Mouse (Mus musculus) liver, adult 2 months (tissue): ENCODE data around the gene Gm28305. TPM values are rescaled to one million over a fixed set of nuclear protein-coding genes. Genes with fewer than 3 reads are reported as not detected.

ENCODE experiments used
- DNase-seq: peaks from one replicate; pipeline ENCODE4 v3.0.0-alpha.2; 2011; ENCODE audit warnings: low read depth, low spot score; ENCODE audit errors: extremely low read depth
- H3K27ac ChIP-seq: fragments of 200-500 bp; replicated peaks from 2 replicates; pipeline ENCODE4 v1.5.1; 2012; ENCODE audit warnings: low read depth, mild to moderate bottlenecking, control low read depth, inconsistent platforms, low read length; ENCODE audit not compliant: insufficient read depth
- H3K27me3 ChIP-seq: fragments of 200-500 bp; 2 replicates; pipeline ENCODE4 v1.6.1; 2012; ENCODE audit warnings: mild to moderate bottlenecking, moderate library complexity, low read length, inconsistent platforms; ENCODE audit not compliant: control insufficient read depth, insufficient read depth
- H3K36me3 ChIP-seq: fragments of 200-500 bp; 2 replicates; pipeline ENCODE4 v1.6.1; 2012; ENCODE audit warnings: low read length, inconsistent platforms; ENCODE audit not compliant: control insufficient read depth, insufficient read depth
- H3K4me1 ChIP-seq: fragments of 200-500 bp; 2 replicates; pipeline ENCODE4 v1.6.1; 2011; ENCODE audit warnings: low read length; ENCODE audit not compliant: control insufficient read depth, insufficient read depth
- H3K4me3 ChIP-seq: fragments of 200-500 bp; 2 replicates; pipeline ENCODE4 v1.5.1; 2011; ENCODE audit warnings: low read depth, mild to moderate bottlenecking, control low read depth, low read length, moderate library complexity; ENCODE audit not compliant: insufficient read depth
- H3K79me2 ChIP-seq: fragments of 200-500 bp; 2 replicates; pipeline ENCODE4 v1.6.1; 2012; ENCODE audit warnings: inconsistent platforms, mild to moderate bottlenecking, low read length, moderate library complexity; ENCODE audit not compliant: control insufficient read depth, insufficient read depth
- H3K9ac ChIP-seq: fragments of 200-500 bp; 2 replicates; pipeline ENCODE4 v1.6.1; 2012; ENCODE audit warnings: low read depth, mild to moderate bottlenecking, control low read depth, inconsistent platforms, low read length
- CTCF ChIP-seq: fragments of 200-500 bp; IDR thresholded peaks from 2 replicates; pipeline ENCODE4 v1.5.1; 2011; ENCODE audit warnings: low read depth, low read length, control low read depth
- POLR2A ChIP-seq: fragments of 200-500 bp; IDR thresholded peaks from 2 replicates; pipeline ENCODE4 v1.6.1; 2011; ENCODE audit warnings: low read length, control low read depth; ENCODE audit not compliant: insufficient read depth; ENCODE audit errors: extremely low read depth
- WGBS: fragments of 180-500 bp; shearing (Covaris S2); methylation state at CpG from one replicate; pipeline ENCODE4 v1.1.7; 2018; 5-methylcytosine and 5-hydroxymethylcytosine counted together
- polyA plus RNA-seq: library from polyadenylated mRNA; depleted of rRNA; stranded (reverse); fragments of >200 nt; gene quantifications from 2 replicates; pipeline ENCODE4 v1.2.3, GENCODE M21; 2012
- total RNA-seq: library from RNA; depleted of rRNA; stranded (reverse); fragments of >200 nt; gene quantifications from 2 replicates; pipeline ENCODE4 v1.2.3, GENCODE M21; 2014

The Gm28305 gene
- total and polyA plus RNA-seq, 2 experiments = not detected

DNA sequence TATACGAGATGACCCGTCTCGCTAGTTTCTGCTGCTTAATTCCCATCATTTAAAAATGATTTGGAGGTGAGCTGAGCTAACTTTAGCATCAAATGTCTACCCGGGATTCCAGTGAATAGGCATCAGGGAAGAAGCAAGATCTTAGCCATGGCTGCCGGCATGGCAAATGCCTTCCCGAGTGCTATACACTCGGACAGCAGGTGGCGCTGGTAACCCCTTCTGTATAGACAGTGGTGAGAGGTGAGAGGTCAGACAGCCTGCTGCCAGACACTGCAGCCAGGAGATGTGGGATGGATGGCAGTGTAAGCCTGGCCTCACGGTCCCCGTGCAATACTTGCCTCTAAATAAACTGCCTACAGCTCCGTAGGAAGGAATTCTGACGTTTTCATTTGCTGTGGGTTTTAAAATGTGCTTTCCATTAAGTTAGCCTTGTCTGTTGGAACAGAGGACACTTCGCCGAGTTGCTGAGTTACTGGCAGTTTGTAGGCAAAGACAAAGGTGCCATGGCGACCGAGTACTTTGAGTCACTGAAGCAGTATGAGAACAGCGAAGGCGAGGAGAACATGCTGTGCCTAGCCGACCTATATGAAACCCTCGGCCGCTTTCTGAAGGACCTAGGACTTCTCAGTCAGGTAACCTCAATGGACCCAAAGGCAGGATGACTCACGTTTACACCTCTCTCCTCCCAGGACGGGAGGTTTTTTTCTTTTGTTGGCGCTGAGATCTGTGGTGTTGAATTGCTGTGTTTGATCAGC, 5.0 kb upstream of the Gm28305 start:
- H3K27ac ChIP-seq = no peak overlapping the region
- TF ChIP-seq CTCF (peak; percentile 95), POLR2A (no peak)
- WGBS = 43% methylated on average over 24 of the region's 24 CpGs
- H3K36me3 ChIP-seq = peaks cover 27% of the 10 kb centered on the region
- no peaks in the 10 kb centered on the region for H3K79me2 ChIP-seq
- no peak overlapping the region for H3K9ac ChIP-seq
- no peaks in the 10 kb centered on the region for H3K4me1 ChIP-seq
- H3K27me3 ChIP-seq = no peaks in the 10 kb centered on the region
- peak; percentile 76 for DNase-seq
- no peak overlapping the region for H3K4me3 ChIP-seq

DNA sequence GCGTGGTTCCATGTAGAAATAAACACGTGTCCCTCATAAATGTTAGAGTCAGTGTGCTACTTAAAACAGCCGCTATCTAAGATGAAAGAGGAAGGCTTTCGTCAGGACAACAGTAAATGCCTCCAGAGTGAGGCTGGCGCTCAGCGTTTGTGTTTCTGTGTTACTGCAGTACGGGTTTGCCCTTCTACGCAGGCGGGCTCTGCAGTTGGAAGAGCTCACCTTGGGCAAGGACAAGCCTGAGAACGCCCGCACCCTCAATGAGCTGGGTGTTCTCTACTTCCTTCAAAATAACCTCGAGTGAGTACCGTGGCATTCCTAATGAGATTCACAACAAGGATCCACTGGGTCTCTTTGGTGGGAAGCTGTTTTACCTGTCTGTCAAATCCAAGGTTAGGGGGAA, 2.2 kb upstream of the Gm28305 start:
- H3K27ac ChIP-seq = no peak overlapping the region
- 92% methylated on average over 13 of the region's 13 CpGs for WGBS
- H3K4me1 ChIP-seq = peaks cover 4% of the 10 kb centered on the region; the same call in 1 of the 2 replicates
- H3K9ac ChIP-seq = no peak overlapping the region
- no peak for DNase-seq
- H3K36me3 ChIP-seq = peaks cover 25% of the 10 kb centered on the region
- no peaks in the 10 kb centered on the region for H3K27me3 ChIP-seq
- TF ChIP-seq POLR2A = no peak
- TF ChIP-seq CTCF = no peak
- no peaks in the 10 kb centered on the region for H3K79me2 ChIP-seq
- H3K4me3 ChIP-seq = no peak overlapping the region

DNA sequence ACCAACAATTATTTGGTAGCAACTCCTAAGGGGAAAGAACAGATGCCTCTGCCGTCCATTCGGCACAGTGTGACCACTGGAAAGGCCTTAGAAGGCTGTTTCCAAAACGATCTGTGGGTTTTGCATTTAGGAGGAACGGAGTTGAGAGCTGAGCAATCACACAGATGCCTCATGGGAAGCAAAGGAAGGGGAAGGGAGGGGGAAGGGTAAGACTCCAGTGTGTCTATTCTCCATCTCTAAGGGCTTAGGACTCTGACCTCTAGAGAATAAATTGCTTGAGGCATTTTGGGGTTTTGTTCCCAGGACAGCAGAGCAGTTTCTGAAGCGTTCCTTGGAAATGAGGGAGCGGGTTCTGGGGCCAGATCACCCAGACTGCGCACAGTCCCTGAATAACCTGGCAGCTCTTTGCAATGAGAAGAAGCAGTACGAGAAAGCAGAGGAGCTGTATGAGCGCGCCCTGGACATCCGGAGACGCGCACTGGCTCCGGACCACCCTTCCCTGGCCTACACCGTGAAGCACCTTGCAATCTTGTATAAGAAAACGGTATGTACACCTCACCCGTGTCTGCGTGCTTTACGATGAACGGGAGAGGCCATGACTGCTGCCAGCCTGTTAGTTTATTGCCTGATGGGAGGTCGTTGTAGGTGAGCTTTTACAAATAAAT, 1.3 kb upstream of the Gm28305 start:
- H3K4me1 ChIP-seq = peaks cover 5% of the 10 kb centered on the region; the same call in 1 of the 2 replicates
- 0 out of 2 replicates have a peak overlapping the region, but pooled peaks have one; percentile 8 for H3K27ac ChIP-seq
- peak overlapping the region; percentile 37; the same call in 1 of the 2 replicates for H3K4me3 ChIP-seq
- H3K79me2 ChIP-seq = no peaks in the 10 kb centered on the region
- no peak overlapping the region for H3K9ac ChIP-seq
- no peaks in the 10 kb centered on the region for H3K27me3 ChIP-seq
- 91% methylated on average over 21 of the region's 21 CpGs for WGBS
- TF ChIP-seq POLR2A = no peak
- no peak for TF ChIP-seq CTCF
- peaks cover 25% of the 10 kb centered on the region for H3K36me3 ChIP-seq
- DNase-seq = no peak

DNA sequence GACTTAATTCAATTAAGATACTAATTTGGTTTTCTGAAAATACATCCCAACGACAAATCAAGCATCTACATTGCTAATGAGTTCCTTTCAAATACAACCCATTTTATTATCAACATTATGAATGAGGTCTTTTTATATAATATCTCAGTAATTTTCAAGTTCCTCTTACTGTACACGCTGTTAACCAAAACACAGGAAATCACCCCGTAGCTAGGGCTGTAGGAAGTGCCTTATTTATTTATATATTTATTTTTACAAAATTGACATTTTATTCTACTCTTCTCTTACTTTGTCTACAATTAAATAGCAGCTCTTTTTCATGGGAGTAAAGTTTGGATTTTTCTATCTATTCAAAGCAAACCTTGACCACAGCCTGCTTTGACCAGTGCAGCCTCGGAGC, 720 bp upstream of the Gm28305 start:
- H3K36me3 ChIP-seq = peaks cover 23% of the 10 kb centered on the region
- peaks cover 5% of the 10 kb centered on the region; the same call in 1 of the 2 replicates for H3K4me1 ChIP-seq
- H3K4me3 ChIP-seq = peak overlapping the region; percentile 15; the same call in 1 of the 2 replicates
- TF ChIP-seq POLR2A (no peak), CTCF (no peak)
- H3K27ac ChIP-seq = no peak overlapping the region
- no peaks in the 10 kb centered on the region for H3K79me2 ChIP-seq
- no peak for DNase-seq
- 77% methylated on average over 4 of the region's 4 CpGs for WGBS
- no peak overlapping the region for H3K9ac ChIP-seq
- no peaks in the 10 kb centered on the region for H3K27me3 ChIP-seq

DNA sequence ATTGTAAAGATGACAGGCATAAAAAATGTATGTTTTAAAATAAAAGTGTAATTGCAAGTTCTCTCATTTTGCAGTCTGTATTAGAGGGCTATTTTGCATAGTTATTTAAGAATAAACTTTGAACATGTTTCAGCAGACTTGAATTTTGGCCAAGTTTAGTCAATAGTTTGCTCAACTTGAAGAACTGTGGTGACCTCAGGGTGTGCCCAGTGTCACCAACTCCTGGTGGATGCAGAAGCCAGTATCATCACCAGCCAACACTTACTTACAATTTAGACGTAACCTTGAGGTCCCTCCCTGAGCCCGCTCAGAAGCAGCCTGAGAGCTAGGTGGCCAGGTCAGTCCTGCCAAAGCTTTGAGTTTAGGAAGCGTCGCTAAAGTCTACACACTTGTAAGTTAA, 3.2 kb downstream of the Gm28305 start:
- Histone ChIP-seq H3K4me3 (no peak overlapping the region), H3K79me2 (no peaks in the 10 kb centered on the region), H3K27ac (no peak overlapping the region), H3K4me1 (peaks cover 5% of the 10 kb centered on the region; the same call in 1 of the 2 replicates), H3K36me3 (peaks cover 27% of the 10 kb centered on the region), H3K9ac (no peak overlapping the region), H3K27me3 (no peaks in the 10 kb centered on the region)
- TF ChIP-seq CTCF = no peak
- TF ChIP-seq POLR2A = no peak
- peak; percentile 97 for DNase-seq
- WGBS = 28% methylated on average over 4 of the region's 4 CpGs

DNA sequence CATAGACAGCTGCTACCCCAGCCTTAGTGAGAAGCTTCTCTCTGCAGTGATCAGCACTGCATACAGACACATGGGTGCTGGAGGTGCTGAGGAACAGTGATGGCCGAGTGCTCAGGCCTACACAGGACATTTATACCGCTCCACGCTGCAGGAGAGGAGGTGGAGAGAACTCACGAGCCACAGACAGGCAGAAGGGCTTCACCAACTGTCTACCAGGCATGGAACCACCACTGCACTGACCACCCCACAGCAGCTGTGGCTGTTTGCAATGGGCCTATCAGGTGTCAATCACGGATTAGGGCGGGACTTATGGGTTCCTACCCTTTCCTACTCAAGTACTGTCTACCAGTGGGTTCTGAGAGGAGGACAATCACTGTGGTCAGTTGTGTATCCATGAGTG, 10.6 kb downstream of the Gm28305 start:
- no peak for TF ChIP-seq CTCF
- TF ChIP-seq POLR2A = no peak
- Histone ChIP-seq H3K36me3 (peaks cover 67% of the 10 kb centered on the region), H3K79me2 (peaks cover 1% of the 10 kb centered on the region; the same call in 1 of the 2 replicates), H3K4me1 (no peaks in the 10 kb centered on the region), H3K27ac (no peak overlapping the region), H3K27me3 (no peaks in the 10 kb centered on the region), H3K9ac (no peak overlapping the region), H3K4me3 (no peak overlapping the region)
- DNase-seq = no peak
- WGBS = 95% methylated on average over 6 of the region's 6 CpGs
